Mouse (Mus musculus) embryo, embryonic 9.5 days (tissue): ENCODE measurements around the gene Hmg20b.

Source experiments
- DNase-seq: peaks from one replicate; pipeline ENCODE4 v3.0.0-alpha.2; 2017; ENCODE audit errors: extremely low spot score

Hmg20b gene

GRCm38 (mm10) chr10:81304597-81305238, 45.6 kb downstream of the Hmg20b start:
- no peak for DNase-seq

- DNase-seq: no peak
Measured at GRCm38 (mm10) chr10:81303761-81304160, 46.5 kb downstream of the Hmg20b start.

GRCm38 (mm10) chr10:81303258-81303657, 47.0 kb downstream of the Hmg20b start:
- DNase-seq: no peak

GRCm38 (mm10) chr10:81302781-81303218, 47.5 kb downstream of the Hmg20b start:
- no peak for DNase-seq

- no peak for DNase-seq
Measured at GRCm38 (mm10) chr10:81302288-81302687, 48.0 kb downstream of the Hmg20b start.

GRCm38 (mm10) chr10:81301321-81301720, 49.0 kb downstream of the Hmg20b start:
- DNase-seq: no peak

GRCm38 (mm10) chr10:81300352-81300907, 49.9 kb downstream of the Hmg20b start:
- no peak for DNase-seq

GRCm38 (mm10) chr10:81299585-81300351, 50.5 kb downstream of the Hmg20b start:
- DNase-seq: no peak

- no peak for DNase-seq
Measured at GRCm38 (mm10) chr10:81298369-81299100, 51.7 kb downstream of the Hmg20b start.

GRCm38 (mm10) chr10:81297845-81298244, 52.4 kb downstream of the Hmg20b start:
- no peak for DNase-seq

- DNase-seq: no peak
Measured at GRCm38 (mm10) chr10:81297246-81297645, 53.0 kb downstream of the Hmg20b start.
